Mouse (Mus musculus): Measurements from ENCODE around the gene Slc35e3.
"Not testable (repeated sequence)": the region's sequence is repeated elsewhere in the genome, so short reads cannot be mapped to it uniquely, and the experiment has no call there.

The Slc35e3 gene

DNA sequence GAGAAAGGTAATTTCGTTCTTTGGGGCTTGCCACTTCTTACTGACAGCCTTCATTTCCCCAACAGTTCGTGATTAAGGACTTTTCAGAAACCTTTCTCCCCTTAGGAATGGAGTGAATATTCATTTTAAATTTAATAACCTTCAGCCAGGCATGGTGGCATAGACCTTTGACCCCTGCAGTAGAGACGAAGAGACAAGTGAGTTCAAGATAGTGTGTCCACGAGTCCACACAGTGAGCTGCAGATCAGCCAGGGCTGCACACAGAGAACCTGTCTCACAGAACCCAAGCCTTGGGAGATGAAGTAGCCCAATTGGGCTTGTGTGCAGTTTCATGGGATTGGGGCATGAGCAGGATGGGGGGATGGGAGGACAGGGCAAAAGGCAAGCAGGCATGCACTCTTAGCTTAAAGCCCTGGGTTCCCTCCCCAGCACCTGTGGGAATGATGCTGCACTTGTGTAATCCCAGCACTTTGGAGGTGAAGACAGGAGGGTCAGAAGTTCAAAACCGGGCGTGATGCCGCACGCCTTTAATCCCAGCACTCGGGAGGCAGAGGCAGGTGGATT lies 33.9 kb downstream of the Slc35e3 start:
- no peak for DNase-seq

DNA sequence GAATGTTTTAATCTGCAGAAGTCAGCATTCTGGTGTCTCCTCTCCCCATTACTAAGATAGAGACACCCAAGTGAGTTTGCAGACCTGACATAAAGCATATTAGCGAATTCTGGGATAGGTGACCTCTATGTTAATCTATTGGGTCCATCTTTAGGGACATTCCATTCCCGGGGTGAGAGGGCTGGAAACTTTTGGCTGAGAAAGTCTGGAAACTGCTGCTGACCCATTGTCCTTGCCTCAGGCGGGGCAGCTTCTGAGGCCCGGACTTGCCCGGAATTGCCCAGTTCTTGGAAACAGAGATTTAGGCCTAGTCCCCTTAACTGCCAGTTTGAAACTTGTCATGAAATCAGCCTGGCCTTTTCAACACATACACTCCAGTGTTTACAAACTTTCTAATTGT lies 34.8 kb downstream of the Slc35e3 start:
- DNase-seq = peak in 1 of 2 experiments; percentile 34

DNA sequence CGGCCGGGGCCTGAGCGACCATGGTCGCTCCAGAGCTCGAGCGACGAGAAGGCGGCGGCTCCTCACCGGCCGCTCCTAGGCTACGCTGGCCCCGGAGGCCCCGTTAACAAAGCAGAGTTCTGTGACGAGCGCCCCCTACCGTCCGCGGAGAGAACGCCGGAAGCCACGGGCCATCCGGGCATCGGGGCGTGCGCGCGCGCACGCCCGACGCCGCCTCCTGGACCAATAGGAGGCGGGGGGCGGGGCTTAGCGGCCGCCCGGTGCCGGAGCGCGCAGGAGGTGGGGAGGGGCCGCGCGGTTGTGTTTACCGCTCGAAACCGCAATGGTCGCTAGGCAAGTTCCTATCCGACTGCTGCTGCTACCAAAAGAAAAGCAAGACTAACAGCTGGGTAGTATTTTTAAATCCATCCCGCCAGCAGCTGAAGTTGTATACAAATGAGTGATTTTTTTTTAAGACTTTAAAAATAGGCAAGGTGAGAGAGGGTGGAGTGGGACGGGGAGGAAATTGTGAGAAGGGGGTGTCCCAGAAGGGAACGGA lies 35.5 kb downstream of the Slc35e3 start, which contains the start of gene Mdm2:
Mdm2 (minus strand) TSS at position 155 of the 538 bp plus-strand sequence.
- DNase-seq = peak; percentile 99

DNA sequence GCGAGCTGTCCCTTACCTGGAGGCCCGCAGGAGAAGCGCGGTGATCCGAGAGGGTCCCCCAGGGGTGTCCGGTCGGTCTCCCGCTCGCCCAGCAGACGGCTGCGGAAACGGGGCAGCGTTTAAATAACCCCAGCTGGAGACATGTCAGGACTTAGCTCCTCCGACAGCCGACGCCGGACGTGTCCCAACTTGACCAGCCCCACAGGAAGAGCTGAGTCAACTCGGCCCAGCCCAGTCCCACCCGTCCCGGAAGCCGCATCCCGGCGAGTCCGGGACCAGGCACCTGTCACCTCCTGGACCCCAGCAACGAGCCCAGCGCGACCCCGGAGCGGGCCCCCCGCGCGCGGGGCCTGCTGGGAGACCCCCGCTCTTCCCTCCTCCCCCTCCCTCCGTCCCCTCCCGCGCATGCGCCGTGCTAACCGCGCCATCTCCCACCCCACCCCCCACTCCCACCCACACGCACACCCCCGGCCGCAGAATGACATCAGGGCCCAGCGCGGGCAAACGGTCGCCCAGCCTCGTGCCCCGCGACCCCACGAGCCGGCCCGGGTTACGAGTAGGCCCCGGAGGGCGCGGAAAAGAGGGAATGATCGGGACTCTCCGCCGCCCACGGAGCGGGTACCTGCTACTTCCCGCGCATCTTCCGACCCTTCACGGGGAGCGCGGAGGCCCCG lies 36.1 kb downstream of the Slc35e3 start:
- DNase-seq = peak; percentile 81 to 87

DNA sequence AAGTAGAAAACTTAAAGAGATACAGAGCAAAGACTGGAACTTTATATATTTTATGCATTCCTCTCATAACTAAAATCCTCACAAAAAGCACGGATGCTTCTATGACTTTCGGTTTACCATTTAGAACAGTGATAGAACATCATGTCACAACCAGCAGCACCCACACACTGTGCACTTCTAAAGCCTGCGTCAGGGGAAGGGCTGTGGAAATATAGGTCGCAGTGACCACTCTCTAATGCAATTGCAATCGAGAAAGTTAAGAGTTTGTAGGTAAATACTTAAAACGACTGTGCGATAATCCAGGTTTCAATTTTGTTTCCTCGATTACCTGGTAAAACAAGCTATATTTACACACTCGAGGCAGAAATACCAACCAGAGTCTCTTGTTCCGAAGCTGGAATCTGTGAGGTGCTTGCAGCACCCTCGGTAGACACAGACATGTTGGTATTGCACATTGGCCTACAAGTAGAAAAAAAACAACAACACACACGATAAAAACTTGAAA lies 36.8 kb downstream of the Slc35e3 start:
- DNase-seq = no peak

DNA sequence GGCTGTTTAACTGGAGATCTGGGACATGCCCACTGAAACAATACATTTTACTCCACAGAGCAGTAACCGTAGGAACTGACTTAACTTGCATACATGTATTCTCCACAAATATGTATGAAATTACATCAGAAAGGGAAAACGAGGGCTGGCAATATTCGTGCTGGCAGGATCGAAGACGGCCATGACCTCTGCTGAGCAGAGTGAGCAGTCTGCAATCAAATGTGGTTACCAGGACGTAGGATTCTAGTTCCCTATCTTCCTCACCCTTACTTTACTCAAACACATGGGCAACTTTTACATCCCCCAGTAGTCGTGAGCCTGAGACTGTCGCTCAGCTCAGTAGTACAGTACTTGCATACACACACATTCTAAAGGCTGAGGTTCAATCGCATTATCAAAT lies 37.3 kb downstream of the Slc35e3 start:
- no peak for DNase-seq

DNA sequence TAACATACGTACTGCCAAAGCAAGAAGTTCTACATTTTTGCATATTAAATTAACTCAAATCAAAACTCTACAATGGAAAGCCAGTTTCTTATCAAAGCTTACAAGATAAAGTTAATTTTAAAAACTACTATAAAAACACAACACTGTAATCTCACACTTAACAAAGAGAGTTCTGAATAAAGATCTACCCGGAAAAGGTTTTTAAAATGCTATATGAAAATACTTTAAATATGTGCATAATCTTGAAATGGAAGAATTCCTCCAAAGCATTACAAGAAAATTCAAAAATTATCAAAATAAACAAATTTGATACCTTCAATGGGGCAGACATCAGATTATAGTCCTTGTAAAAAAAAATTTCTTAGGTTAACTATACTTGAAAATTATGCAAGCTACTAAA lies 37.8 kb downstream of the Slc35e3 start:
- DNase-seq = no peak

DNA sequence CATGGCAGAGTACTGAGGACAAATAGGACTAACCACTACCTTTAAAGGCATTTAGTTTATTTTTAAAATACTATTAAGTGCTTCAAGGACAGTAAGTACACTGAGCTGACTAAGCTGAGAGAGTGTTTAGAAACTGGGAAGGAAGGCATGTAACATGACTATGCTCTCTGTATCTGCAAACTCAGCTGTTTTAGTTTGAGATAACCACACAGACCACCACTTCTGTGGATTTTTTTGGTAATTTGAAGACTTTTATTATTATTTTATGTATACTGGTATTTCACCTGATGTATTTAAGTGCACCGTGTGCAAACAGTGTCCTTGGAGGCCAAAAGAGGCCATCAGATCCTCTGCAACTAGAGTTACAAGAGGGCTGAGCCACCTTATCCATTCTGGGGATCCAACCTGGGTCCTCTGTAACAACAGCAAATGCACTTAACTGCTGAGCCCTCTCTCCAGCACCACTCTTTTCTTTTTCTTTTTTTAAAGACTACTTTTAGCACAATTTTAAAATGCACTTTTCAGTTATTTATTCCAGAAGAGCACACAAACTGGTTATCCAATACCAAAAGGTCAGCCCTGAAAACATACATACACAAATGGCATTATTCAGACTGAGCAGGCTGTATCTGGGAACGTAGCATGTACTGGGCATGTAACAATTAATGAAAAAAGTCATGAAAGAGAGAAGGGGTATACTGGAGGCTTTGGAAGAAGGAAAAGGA lies 38.9 kb downstream of the Slc35e3 start:
- no peak for DNase-seq

DNA sequence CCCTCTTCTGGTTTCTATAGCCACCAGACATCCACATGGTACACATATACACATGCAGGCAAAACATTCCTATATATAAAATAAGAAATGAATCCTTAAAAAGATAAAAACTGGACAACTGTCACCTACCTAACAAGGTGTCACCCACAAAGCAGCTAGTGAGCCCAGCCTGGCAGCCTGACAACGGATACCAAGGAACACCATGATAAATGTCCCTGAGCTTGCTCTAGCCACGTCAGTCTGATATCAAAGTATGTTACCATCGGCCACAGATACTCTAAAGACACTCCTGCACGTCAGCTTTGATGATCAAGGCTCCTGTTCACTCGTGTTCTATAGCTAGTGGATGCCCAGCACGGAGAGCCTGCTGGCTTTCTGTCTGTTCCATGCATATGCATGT lies 39.7 kb downstream of the Slc35e3 start:
- DNase-seq = no peak

DNA sequence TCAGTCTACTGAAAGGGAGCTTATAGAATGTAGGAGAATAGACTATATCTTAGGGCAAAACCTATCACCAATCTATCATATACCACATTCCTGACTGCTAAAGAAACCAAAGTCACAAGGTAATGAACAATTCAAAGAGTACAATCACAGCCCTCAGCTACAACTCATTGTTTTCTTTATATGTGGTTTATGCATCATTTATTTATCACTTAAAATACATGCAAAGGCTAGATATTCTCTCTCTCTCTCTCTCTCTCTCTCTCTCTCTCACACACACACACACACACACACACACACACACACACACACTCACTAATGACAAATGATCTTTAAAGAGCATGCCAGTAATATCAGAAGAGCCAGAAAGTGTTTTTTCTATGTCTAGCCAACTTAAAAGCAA lies 40.4 kb downstream of the Slc35e3 start:
- DNase-seq = no peak

DNA sequence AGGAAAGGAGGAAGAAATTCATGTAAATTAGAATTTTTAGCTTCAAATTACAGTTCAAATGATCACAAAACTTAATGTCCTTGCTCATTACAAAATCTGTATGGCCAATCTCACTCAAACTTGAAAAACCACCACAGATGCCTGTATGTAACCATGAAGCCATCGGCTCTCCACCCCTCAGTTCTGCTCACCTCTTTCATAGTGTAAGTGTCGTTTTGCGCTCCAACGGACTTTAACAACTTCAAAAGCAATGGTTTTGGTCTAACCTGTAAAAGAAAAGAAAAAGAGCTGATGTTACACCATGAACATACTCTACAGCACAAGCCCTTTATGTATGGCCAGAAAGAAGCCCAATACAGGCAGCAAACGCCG lies 41.2 kb downstream of the Slc35e3 start:
- no peak for DNase-seq

DNA sequence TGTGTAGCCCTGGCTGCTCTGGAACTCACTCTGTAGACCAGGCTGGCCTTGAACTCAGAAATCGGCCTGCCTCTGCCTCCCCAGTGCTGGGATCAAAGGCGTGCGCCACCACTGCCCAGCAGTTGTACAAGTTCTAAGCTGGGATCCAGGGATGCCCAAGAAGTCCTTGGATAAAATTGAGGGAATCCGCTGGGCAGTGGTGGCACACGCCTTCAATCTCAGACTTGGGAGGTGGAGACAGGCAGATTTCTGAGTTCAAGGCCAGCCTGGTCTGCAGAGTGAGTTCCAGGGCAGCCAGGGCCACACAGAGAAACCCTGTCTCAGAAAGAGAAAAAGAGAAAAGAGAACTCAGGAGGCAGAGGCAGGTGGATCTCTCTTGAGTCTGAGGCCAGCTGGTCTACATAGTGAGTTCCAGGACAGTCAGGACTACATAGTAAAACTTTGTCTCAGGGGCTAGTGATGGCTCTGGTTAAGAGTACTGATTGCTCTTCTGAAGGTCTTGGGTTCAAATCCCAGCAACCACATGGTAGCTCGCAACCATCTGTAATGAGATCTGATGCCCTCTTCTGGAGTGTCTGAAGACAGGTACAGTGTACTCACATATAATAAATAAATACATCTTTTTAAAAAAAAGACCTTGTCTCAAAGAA lies 41.7 kb downstream of the Slc35e3 start:
- DNase-seq = not testable (repeated sequence)

DNA sequence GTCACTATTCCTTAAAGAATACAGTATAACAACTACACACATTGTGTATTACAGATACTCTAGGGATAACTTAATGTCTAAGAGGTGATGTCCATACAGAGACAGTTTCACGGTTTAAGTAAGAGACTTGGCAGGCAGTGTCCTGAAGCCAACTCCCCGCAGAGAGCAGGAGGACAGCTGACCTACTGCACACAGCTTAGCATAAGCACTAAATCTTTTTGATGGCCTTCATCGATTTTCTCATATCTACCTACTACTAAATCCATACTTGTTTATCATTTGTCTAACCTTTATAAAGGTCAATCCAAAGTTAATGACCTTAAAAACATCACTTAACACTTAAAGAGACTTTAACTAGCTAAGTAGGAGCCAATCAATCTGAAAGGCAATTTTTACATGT lies 42.7 kb downstream of the Slc35e3 start:
- no peak for DNase-seq

DNA sequence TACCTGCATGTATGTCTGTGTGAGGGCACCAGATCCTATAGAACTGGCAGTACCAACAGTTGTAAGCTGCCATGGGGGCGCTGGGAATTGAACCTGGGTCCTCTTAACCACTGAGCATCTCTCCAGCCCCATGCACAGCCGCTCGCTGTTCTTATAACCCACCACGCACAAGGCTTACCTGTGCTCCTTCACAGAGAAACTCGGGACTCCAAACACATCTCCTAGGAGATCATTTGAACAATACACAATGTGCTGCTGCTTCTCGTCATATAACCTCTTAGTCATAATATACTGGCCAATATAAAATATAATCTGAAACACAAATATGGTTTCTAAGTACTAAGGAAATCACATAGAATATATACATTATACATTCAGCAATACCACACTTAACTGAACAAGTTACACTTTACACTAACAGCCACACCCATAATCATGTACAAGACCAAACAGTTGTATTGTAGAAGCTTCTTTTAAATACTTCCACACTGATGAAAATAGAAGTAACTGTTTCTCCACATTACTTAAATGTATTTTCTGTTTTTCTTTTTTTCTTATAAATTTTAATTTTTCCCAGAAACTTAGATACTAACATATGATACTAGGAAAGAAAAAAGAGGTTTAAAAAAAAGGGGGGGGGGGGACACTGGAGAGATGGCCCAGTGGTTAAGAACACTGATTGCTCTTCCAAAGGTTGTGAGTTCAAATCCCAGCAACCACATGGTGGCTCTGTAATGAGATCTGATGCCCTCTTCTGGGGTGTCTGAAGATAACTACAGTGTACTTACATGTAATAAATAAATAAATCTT lies 43.9 kb downstream of the Slc35e3 start:
- DNase-seq = no peak

DNA sequence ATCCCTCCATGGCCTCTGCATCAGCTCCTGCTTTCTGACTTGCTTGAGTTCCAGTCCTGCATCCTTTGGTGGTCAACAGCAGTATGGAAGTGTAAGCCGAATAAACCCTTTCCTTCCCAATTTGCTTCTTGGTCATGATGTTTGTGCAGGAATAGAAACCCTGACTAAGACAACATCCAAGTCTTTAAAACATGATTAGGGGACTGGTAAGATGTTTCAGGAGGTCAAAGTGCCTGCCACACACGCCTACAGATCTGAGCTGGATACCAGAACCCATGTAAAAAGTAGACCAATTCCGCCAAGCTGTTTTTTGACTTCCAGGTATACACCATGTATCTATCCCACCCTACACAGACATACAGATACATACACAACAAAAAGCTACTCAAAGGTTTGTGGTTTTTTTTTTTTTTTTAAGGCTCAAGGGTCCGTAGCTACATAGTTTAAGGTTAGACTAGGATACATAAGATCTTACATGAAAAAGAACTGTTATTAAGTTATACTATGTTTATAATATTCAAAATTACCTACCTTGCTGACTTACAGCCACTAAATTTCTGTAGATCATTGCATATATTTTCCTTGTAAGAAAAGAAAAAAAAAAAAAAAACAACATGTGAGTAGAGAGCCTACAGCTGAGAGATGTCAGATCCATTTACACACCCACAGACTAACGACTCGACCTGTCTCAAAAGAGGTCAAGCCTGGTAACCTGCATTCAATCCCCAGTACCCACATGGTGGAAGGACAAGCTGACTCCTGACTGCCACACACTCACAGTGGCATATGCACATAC lies 44.9 kb downstream of the Slc35e3 start:
- DNase-seq = no peak

DNA sequence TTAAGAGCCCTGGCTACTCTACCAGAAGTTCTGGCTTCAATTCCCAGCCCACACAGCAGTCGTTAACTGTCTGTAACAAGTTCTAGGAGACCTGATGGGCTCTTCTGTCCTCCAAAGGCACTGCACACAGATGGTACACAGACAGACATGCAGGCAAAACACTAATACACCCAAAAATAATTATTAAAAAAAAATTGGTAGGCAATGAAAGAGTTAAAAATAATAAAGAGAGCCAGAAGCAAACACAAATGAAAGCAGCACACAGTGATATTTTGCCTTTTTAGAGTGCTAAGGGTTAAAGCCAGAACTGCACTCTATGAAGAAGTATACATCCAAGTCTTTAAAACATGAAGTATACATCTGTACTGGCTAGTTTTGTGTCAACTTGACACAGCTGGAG lies 45.7 kb downstream of the Slc35e3 start:
- no peak for DNase-seq

DNA sequence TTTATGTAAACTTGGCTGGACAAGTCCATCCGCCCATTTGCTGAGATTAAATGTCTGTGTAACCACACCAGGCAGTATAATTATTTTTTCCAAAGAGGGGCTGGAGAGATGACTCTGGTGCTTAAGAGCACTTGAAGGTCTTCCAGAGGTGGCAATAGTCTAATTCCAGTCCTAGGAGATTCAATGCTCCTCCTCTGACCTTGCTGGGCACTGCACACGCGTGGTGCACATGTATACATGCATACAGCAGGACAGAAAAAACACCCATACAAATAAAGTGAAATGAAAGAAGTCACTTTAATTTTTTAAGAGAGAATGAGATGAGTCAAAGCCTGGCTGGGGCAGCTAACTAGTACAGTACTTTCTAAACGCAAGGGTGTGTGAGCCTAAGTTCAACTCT lies 46.3 kb downstream of the Slc35e3 start:
- no peak for DNase-seq

DNA sequence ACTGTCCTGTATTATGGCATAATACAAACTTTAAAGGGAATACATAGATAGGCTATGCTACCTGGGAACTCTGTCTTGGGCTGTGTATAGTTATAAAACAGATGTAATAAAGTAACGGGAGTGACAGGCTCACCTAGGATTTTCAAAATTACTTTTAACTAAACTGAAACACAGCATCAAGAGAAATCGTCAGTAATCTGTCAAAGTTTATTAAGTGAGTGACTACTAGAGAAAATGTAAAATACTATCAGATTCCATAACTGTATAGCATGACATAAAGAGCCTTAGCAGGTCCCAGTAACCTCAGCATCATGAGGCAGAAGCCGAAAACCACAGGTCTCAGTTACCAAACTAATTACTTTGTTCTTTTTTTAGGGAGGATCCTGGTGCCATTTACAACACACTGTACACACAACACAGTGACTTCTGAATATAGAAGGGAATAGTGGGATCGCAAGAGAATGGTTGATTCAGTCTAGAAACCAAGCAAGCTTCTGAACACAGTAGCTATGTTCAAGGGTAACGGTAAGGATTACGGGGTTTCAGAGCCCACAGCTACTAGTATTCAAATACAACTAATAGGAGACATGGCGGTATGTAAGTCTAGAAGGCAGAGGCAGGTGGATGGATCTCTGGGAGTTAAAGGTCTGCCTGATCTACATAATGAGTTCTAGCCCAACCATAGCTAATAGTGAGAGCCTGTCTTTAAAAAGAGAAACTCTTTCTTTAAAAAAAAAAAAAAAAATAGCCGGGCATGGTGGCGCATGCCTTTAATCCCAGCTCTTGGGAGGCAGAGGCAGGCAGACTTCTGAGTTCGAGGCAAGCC lies 47.6 kb downstream of the Slc35e3 start:
- no peak for DNase-seq

DNA sequence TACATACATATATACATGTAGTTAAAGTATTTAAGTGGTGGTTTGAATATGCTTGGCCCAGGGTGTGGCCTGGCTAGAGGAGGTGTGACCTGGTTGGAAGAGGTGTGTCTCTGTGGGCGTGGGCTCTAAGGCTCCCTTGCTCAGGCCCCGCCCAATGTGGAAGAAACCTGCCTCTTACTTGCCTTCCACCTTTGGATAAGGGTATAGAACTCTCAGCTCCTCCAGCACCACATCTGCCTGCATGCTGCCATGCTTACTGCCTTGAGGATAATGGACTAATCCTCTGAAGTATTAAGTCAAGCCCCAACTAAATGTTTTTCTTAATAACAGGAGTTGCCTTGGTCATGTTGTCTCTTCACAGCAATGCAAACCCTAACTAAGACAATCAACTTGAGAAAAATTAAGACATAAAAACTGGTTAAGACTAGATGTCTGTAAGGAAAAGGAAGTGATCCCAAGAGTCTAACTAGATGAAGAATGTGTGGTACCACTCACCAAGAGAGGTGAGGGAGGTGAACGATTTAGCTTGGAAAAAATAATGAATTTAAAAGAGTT lies 48.5 kb downstream of the Slc35e3 start:
- DNase-seq = no peak
